Mouse (Mus musculus) limb, embryonic 14.5 days (tissue): ENCODE results near the gene Hint3. TPM values are rescaled to one million over a fixed set of nuclear protein-coding genes. Genes with fewer than 3 reads are reported as not detected.

ENCODE experiments used
- ATAC-seq: fragments of 200-750 bp; cut with Nextera tagmentation; 2 replicates; pipeline ENCODE4 v1.8.0; 2017; ENCODE audit warnings: low read depth, moderate number of reproducible peaks, moderate TSS enrichment; ENCODE audit not compliant: low FRiP score
- DNase-seq: peaks from one replicate; pipeline ENCODE4 v3.0.0-alpha.2; 2015; ENCODE audit warnings: low spot score
- H3K27ac ChIP-seq: fragments of 300-500 bp; sonication (generic); replicated peaks from 2 replicates; pipeline ENCODE4 v1.5.1; 2014; ENCODE audit warnings: low read depth, mild to moderate bottlenecking, low read length, moderate library complexity, mixed read lengths
- H3K27me3 ChIP-seq: fragments of 300-500 bp; sonication (generic); 2 replicates; pipeline ENCODE4 v1.6.1; 2014; ENCODE audit warnings: low read length, mixed read lengths; ENCODE audit not compliant: control insufficient read depth, insufficient read depth
- H3K36me3 ChIP-seq: fragments of 300-500 bp; sonication (generic); 2 replicates; pipeline ENCODE4 v1.6.1; 2014; ENCODE audit warnings: mild to moderate bottlenecking, low read length, moderate library complexity, mixed read lengths; ENCODE audit not compliant: control insufficient read depth, insufficient read depth
- H3K4me1 ChIP-seq: fragments of 300-500 bp; sonication (generic); 2 replicates; pipeline ENCODE4 v1.6.1; 2014; ENCODE audit warnings: antibody characterized with exemption, low read length, mixed read lengths; ENCODE audit not compliant: control insufficient read depth, insufficient read depth
- H3K4me2 ChIP-seq: fragments of 300-500 bp; sonication (generic); replicated peaks from 2 replicates; pipeline ENCODE4 v1.6.1; 2014; ENCODE audit warnings: low read depth, mild to moderate bottlenecking, low read length, moderate library complexity; ENCODE audit not compliant: severe bottlenecking
- H3K4me3 ChIP-seq: fragments of 300-500 bp; sonication (generic); replicated peaks from 2 replicates; pipeline ENCODE4 v1.5.1; 2014; ENCODE audit warnings: low read length
- H3K9ac ChIP-seq: fragments of 300-500 bp; sonication (generic); 2 replicates; pipeline ENCODE4 v1.6.1; 2014; ENCODE audit warnings: mild to moderate bottlenecking, low read depth, low read length, moderate library complexity; ENCODE audit not compliant: severe bottlenecking
- H3K9me3 ChIP-seq: fragments of 300-500 bp; sonication (generic); 2 replicates; pipeline ENCODE4 v1.6.1; 2016; ENCODE audit warnings: low read length; ENCODE audit not compliant: control insufficient read depth
- POLR2A ChIP-seq: fragments of 200-500 bp; IDR thresholded peaks from 2 replicates; pipeline ENCODE4 v1.8.0; 2012; ENCODE audit warnings: inconsistent platforms, mild to moderate bottlenecking, moderate library complexity, borderline replicate concordance; ENCODE audit not compliant: insufficient read depth, insufficient read length; ENCODE audit errors: extremely low read depth
- WGBS: fragments of 180-500 bp; shearing (Covaris S2); extraction: QIAGEN DNeasy Blood & Tissue Kit; methylation state at CpG from one replicate; pipeline ENCODE4 v1.1.7; 2014; 5-methylcytosine and 5-hydroxymethylcytosine counted together
- polyA plus RNA-seq, 2 experiments: library from polyadenylated mRNA; depleted of rRNA in 1 of 2; stranded (reverse) in 1 of 2; unstranded in 1 of 2; fragments of >200 nt; fragmentation: Nextera tagmentation in 1 of 2; extraction: Ambion mirVana in 1 of 2; gene quantifications; 2 replicates each; pipeline versions ENCODE4 v1.2.1 to v1.2.3; 2012 to 2014

Gene Hint3
- 8.7 and 9.5 TPM in 2 replicates for polyA plus RNA-seq (2012; rRNA removed)
- polyA plus RNA-seq (2014; fragmentation: Nextera tagmentation; extraction: Ambion mirVana): 18.5 and 20.1 TPM in 2 replicates

GRCm38 (mm10) chr10:30629513-30629912 lies at the start of gene Hint3:
Hint3 (minus strand) TSS chr10:30629632.
- ATAC-seq (no peak), DNase-seq (no peak)
- Histone ChIP-seq H3K9me3 (no peaks in the 10 kb centered on the region), H3K4me1 (no peaks in the 10 kb centered on the region), H3K36me3 (no peaks in the 10 kb centered on the region), H3K4me2 (no peak within 1 kb of the TSS), H3K27me3 (no peaks in the 10 kb centered on the region), H3K4me3 (no peak within 1 kb of the TSS), H3K9ac (no peak within 1 kb of the TSS), H3K27ac (no peak within 1 kb of the TSS)
- 89% methylated on average over 3 of the region's 3 CpGs for WGBS
- TF ChIP-seq POLR2A: no peak

- no peaks in the 10 kb centered on the region for H3K9me3 ChIP-seq
- H3K4me3 ChIP-seq: no peak overlapping the region
- no peak for DNase-seq
- H3K27me3 ChIP-seq: no peaks in the 10 kb centered on the region
- H3K9ac ChIP-seq: no peak overlapping the region
- 72% methylated on average over 2 of the region's 2 CpGs for WGBS
- H3K4me2 ChIP-seq: no peak overlapping the region
- TF ChIP-seq POLR2A: no peak
- H3K36me3 ChIP-seq: 0 out of 2 replicates have a peak, but pooled peaks cover 4% of the 10 kb centered on the region
- no peak overlapping the region for H3K27ac ChIP-seq
- no peak for ATAC-seq
- no peaks in the 10 kb centered on the region for H3K4me1 ChIP-seq
Measured at GRCm38 (mm10) chr10:30678051-30678450, 48.6 kb upstream of the Hint3 start.

- Histone ChIP-seq H3K4me1 (no peaks in the 10 kb centered on the region), H3K4me3 (no peak overlapping the region), H3K9ac (no peak overlapping the region), H3K27ac (no peak overlapping the region), H3K36me3 (peaks cover 7% of the 10 kb centered on the region; the same call in 1 of the 2 replicates), H3K27me3 (no peaks in the 10 kb centered on the region), H3K9me3 (no peaks in the 10 kb centered on the region), H3K4me2 (no peak overlapping the region)
- ATAC-seq (no peak), DNase-seq (no peak)
- TF ChIP-seq POLR2A: no peak
- 89% methylated on average over 3 of the region's 3 CpGs for WGBS
Measured at GRCm38 (mm10) chr10:30674825-30675224, 45.4 kb upstream of the Hint3 start.

- no peak for ATAC-seq
- H3K27me3 ChIP-seq: no peaks in the 10 kb centered on the region
- no peak overlapping the region for H3K4me3 ChIP-seq
- no peak overlapping the region for H3K9ac ChIP-seq
- no peak overlapping the region for H3K27ac ChIP-seq
- WGBS: 91% methylated on average over 2 of the region's 2 CpGs
- no peak for TF ChIP-seq POLR2A
- no peaks in the 10 kb centered on the region for H3K4me1 ChIP-seq
- H3K36me3 ChIP-seq: peaks cover 4% of the 10 kb centered on the region; the same call in 1 of the 2 replicates
- H3K9me3 ChIP-seq: no peaks in the 10 kb centered on the region
- no peak for DNase-seq
- no peak overlapping the region for H3K4me2 ChIP-seq
Measured at GRCm38 (mm10) chr10:30666580-30666979, 37.1 kb upstream of the Hint3 start.

- Histone ChIP-seq H3K4me3 (no peak overlapping the region), H3K4me2 (no peak overlapping the region), H3K27ac (no peak overlapping the region), H3K4me1 (no peaks in the 10 kb centered on the region), H3K27me3 (no peaks in the 10 kb centered on the region), H3K9ac (no peak overlapping the region), H3K36me3 (peaks cover 5% of the 10 kb centered on the region; the same call in 1 of the 2 replicates), H3K9me3 (no peaks in the 10 kb centered on the region)
- whole genome bisulfite sequencing: 88% methylated on average over 6 of the region's 6 CpGs
- DNase-seq (no peak), ATAC-seq (no peak)
- TF ChIP-seq POLR2A: no peak
Measured at GRCm38 (mm10) chr10:30660564-30661328, 31.3 kb upstream of the Hint3 start.
